Mouse (Mus musculus) ES-E14 (cell line): ENCODE measurements around the gene Snx33.

Experiments
- HCFC1 ChIP-seq: IDR thresholded peaks from 2 replicates; pipeline ENCODE4 v1.6.1; 2012; ENCODE audit warnings: low read length, inconsistent platforms, borderline replicate concordance; ENCODE audit not compliant: insufficient read depth
- MAFK ChIP-seq: IDR thresholded peaks from 2 replicates; pipeline ENCODE4 v1.6.1; 2014; ENCODE audit warnings: mild to moderate bottlenecking, low read depth, low read length, inconsistent platforms; ENCODE audit not compliant: insufficient read depth
- ZNF384 ChIP-seq: IDR thresholded peaks from 2 replicates; pipeline ENCODE4 v1.6.1; 2012; ENCODE audit warnings: low read depth, low read length, inconsistent platforms

GRCm38 (mm10) chr9:56923841-56924650 is 4.1 kb downstream of the Snx33 start:
- TF ChIP-seq HCFC1 (no peak), ZNF384 (no peak), MAFK (no peak)
